Mouse (Mus musculus): ENCODE results near the gene Dgke.

DNA sequence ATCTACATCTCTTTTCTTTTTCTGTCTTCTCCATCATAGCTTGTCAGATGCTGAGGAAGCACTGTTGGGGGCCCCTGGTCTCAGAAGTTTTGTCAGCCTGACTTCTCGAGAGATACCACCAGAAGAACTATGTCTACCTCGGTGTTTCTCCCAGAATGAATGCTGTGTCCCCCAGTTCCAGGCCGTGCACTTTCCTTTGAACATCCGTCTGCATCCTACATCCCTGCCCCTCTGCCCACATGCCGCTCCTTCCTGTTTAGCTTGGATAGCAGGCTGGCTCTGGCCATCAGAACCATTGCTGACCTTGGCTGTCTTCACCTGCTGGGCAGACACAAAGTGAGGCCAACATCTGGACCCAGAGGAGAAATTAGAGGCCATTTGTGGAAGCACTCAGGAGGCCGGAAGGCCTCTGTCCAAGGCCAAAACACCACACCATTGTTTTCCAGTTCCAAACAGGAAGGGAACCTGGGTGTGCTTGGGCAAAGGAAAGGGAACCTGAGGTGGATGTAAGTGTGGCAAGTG lies 712 bp upstream of the Dgke start:
- no peak for TF ChIP-seq HCFC1 (IDR thresholded peaks at IDR 0.05; ENCODE audit: borderline replicate concordance, insufficient read depth, low read length)
- no peak for TF ChIP-seq ZNF384 (IDR thresholded peaks at IDR 0.05; ENCODE audit: low read depth, low read length)
- TF ChIP-seq MAFK (IDR thresholded peaks at IDR 0.05; ENCODE audit: insufficient read depth, low read depth, low read length), result no peak

All from ES-E14 (cell line).